Mouse (Mus musculus): ENCODE measurements around the gene Ugcg.
A peak's percentile ranks its signal among the peaks of the same experiment; 100 is the strongest.

The Ugcg gene

DNA sequence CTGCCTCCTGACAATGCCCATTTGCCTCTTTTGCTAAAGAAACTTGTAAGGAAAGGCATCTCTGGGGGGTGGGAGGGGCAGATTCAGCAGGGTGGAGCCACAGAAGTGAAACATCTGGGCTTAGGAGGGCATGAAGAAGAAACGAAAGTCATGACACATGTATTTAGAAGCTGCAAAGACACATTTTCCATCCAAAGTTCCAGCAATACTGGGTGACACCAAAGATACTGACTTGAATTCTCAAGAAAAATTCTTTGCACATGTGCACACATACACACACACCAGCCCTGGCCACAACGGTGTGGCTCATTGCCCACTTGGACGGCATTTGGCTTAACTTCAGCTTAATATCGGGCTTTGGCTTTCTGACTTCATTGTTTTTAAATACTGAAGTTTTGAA lies 35.8 kb downstream of the Ugcg start:
- DNase-seq (ENCODE audit: low read depth, low spot score), result peak; percentile 71

DNA sequence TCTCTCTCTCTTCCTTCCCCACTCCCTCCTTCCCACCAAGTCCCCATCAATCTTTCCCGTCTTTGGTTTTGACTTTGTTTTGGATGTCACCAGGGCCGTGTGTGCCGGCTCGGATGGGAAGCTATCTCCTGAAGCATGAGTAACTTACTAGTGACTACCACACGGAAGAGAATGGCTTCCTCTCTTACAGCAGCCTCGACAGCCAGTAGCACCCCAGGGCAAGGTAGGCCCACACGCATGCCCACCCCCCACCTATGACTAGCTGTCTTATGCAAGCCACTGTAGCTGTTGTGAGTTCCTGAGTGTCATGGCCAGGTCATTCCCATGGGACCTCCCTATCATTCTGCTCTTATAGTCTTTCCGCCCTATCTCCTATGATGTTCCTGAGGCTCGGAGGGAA lies 38.0 kb downstream of the Ugcg start:
- no peak for DNase-seq (ENCODE audit: low read depth, low spot score)

DNA sequence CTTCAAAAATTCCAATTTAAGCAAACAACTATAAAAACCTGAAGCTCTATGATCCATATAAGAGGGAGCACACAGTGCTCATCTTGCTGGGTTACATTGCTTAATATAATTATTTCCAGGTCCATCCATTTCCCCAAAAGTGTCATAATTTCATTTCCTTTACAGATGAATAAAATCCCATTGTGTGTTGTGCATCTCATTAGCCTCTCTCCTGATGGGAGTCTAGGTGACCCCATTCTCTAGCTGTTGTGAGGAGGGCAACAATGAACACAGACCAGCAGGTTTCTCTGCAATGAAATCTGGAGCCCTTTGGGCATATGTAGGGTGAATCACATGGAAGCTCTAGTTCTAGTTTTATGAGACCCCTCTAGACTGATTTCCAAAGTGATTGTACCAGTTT lies 39.9 kb downstream of the Ugcg start:
- no peak for DNase-seq (ENCODE audit: low read depth, low spot score)

DNA sequence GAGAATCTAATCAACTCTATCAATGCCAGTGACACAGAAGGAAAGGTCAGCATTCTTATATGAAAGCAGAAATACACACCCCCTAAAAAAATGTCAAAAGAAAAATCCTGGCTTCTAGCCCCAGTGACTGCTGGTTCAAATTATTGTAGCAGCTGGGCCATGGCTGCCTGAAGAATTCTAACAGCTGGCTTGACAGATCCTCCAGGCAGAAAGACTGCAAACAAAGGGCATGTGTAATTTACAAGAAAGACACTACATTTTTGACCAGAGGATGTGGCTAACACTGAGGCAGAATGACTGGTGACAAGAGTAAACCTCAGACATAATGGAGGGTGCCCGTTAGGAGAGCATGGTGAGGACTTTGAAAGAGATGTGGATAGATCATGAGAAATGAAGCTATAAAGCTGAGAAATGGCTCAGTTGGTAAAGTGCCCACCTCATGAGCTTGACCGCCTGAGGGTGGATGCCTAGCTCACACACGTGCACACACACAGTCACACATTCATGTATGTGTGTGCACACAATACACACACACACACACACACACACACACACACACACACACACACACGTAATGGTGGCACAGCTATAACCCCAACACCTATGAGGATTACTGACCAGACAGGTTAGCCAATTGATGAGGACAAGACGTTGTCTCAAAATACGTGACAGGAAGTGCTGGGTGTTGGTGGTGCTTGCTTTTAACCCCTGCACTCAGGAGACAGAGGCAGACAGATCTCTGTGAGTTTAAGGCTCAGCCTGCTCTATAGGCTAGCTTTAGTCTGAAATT lies 42.4 kb downstream of the Ugcg start:
- no peak for DNase-seq (ENCODE audit: low read depth, low spot score)

DNA sequence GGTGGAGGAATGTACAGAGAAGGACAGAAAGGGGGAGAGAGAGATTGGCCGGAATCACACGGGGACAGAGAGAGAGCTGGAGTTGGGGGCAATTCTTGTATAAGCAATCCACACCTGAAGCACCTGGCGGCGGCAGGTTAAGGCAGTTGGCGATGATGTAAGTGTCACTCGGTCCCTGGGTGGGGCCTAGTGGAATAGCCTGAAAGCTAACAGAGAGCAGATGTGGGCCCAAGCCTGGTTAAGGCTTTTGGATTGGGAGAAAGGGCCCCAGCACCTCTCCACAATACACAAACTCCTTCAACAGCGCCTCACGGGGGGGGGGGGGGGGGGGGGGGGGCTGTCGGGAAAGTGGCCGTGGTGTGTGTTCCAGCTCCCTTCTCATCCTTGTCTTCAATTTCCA lies 45.0 kb downstream of the Ugcg start:
- no peak for DNase-seq (ENCODE audit: low read depth, low spot score)

DNA sequence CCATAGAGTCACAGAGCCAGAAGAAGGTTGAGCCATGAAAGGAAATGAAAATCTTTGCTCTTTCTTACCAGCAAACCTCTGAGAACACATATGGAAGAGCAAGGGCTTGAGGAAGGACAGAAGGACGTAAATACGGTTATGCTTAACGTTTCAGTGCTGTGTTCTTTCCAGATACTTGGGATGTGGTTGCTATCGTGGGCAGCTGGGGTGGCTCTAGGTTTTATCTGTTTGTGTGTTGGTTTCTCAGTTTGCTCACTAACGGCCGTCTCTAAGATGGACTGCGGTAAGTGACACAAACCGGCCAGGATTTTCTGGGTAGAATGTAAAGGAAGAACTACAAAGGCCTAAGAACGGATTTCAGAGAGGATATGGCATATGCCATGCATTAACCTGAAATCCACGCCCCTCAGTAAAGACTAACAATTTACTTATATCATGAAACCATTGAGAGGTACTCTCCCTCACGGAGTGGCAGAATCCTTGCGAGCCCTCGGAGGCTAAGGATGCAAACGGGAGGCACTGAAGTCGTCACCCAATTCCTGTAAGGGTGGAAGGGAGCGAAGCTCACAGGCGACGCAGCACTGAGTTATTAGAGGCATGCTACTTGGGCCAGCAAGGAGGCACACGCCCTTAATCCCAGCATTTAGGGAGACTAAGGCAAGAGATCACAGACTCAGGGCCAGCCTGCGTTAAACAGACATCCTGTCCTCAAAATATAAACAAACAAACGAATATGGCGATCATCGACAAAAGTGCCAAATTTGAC lies 45.6 kb downstream of the Ugcg start:
- no peak for DNase-seq (ENCODE audit: low read depth, low spot score)

DNA sequence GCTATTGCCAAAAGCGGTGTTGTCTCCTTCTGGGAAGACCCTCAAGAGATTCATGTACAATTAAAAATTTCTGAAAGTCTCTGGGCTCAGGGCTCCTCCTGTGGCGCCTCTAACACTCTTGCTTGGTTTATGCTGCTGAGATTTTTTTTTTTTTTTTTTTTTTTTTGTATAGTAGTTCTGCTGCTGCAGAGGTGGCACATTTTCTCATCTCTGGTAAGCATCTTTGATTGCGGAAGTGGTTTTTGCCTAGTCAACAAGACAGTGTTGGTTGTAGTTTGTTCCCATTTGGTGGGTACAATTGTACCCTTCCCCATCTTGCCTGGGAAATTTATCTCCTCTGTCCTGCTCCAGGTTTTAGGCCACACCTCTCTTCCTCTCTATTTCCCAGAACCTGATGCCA lies 47.3 kb downstream of the Ugcg start:
- DNase-seq (ENCODE audit: low read depth, low spot score), result no peak

DNA sequence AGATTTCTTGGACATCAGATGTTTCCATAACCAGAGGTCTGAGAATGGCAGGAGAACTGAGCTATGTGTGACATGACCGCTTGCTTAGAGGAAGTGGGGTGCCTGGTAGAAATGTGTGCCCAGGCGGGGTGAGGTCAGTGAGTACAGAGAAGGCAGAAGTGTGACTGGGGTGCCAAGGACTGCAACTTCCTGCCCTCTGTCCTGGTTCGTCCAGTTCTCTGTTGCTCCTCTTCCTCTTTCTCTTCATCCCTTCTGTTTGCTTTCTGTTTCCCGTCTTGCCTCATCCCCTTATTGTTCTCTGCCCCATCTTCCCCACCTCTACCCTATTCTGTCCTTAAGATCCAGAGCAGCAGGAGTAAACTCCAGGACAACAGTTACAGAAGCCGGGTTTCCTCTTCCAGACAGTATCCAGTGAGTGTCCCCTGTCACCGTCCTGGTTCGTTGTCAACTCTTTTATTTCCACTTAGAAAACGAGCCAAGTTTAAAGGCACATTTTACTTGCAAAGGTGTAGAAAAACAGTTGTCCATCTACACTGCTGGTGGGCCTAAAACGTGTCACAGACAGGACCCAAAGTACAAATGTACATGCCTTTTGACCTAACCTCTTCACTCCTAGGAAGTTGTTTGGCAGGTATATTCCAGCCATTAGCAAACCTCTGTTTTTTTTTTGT lies 49.7 kb downstream of the Ugcg start:
- DNase-seq (ENCODE audit: low read depth, low spot score), result peak; percentile 47

DNA sequence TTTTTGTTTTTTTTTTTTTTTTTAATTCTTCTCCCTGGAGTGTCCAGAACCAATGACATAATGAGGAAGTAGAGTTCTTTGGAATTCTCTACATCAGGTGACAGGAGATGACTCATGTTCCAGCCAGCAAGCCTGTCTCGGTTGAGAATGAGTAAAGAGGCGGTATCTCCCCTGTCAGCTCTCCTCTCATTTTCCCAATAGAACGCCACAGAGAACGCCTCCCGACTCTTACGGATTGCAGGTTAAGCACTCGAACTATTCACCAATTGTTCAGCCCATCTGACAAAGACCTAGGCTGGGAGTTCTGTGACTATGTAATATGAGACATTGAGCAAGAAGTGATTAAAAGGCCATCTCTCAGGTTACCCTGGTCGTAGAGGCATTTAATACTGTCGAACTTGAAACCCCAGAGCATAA lies 50.3 kb downstream of the Ugcg start:
- DNase-seq (ENCODE audit: low read depth, low spot score), result no peak

DNA sequence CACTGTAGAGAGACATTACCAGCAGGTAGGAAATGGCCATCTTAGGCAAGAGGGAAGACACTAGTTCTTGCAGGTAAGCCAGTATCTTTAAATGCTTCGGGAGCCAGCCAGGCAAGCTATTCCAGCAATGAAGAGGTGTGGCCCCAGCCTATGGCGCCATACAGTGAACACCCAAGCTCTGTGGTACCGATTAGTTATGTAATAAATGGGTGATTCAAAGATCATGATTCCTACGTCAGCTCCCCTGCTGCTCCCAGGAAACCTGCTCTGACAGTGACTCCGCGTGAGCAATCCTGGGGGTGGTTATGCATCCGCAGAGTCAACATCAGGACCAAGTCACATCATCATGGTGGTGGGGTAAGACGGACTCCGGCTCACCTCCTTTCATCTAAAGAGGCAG lies 51.1 kb downstream of the Ugcg start:
- no peak for DNase-seq (ENCODE audit: low read depth, low spot score)

DNA sequence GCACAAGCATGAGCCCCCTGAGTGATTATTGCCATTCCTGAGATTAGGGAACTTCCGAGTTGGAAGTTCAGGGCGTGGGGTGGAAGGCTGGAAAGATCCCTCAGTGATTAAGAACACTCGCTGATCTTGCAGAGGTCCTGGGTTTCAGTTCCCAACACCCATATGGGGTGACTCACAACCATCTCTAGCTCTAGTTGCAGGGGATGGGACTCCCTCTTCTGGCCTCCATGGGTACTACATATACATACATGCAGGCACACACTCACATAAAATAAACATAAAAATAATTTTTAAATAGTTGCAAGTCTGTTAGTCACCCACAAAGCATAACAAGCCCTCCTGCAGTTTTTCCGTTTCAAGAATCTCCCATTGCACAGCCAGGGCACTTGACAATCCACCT lies 52.0 kb downstream of the Ugcg start:
- peak; percentile 53 for DNase-seq (ENCODE audit: low read depth, low spot score)

DNA sequence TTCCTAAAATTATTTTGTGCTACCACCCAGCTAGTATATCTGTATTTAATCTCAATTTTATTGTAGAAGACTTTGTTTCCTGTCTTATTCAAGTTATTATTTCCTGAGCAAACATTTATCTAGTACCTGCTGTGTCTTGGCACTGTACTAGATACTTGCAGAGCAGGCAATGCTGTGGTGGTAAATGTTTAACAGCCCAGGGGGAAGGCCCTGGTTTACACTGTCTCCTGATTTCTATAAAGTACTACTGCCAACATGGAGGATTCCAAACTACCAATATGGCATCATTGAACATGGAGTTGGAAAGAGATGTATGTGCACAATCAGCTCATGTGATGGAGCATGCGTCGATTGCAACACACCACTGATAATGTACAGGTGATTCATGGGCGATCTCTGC lies 53.2 kb downstream of the Ugcg start:
- no peak for DNase-seq (ENCODE audit: low read depth, low spot score)

DNA sequence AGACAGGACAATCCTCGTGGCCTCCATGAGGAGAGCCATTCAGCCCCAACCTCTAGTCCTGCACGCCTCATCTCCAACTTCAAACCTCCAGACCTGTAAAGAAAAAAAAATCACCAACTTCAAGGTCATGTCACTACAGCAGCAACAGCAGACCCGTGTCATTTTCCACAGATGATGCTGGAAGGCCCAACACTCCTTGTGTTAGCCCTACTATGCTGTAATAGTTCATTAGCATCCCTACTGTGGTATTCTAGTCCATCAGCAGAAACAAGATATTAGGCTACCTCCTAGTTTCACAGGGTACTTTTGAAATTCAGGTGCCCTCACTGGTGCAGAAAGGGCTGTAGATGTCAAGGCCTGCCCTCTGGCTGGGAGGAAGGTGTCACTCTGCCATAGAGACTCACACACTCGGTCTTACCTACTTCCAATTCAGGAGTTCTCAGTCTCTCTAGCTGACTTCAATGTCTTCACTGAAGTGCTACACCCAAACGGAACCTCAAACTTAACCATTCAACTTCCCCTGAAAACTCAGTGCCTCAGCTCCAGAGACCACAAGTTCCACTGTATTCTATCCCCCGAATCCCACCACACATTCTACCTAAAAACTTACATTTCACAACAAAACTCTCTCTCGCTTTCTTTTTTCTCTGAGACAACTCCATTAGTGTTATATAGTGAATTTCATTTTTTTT lies 54.9 kb downstream of the Ugcg start:
- DNase-seq (ENCODE audit: low read depth, low spot score), result no peak

DNA sequence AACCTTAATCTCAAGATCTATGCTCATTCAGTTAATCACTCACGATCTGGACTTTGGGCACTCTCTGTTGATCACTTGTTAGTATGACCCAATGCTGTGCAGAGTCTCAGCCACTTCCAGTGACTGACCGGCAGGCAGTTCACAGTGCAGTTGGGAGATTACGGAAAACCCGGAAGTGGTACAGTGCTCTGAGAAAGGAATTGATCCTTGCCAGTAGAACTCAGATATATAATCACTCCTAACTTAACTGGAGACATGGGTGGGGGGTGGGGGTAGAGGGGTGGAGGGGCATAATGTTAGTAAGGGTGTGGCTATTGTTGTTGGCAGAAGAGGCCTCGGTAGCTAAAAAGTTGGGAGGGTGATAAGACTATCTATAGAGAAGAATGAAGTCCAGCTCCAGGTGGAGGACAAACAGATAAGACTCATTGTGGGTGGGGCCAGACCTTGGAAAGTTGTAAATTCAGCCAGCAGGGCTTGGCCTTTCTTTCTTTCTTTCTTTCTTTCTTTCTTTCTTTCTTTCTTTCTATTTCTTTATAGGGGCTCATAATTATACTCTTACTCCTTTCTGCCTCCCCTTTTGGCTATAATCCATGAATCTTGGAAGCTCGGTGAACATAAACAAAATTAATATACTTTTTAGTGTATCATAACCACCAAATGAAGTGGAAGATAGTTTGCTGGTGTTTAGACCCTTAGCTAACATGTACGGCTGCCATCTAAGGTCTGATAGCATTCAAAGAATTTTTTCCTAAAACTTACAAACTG lies 55.9 kb downstream of the Ugcg start:
- DNase-seq (ENCODE audit: low read depth, low spot score), result no peak

DNA sequence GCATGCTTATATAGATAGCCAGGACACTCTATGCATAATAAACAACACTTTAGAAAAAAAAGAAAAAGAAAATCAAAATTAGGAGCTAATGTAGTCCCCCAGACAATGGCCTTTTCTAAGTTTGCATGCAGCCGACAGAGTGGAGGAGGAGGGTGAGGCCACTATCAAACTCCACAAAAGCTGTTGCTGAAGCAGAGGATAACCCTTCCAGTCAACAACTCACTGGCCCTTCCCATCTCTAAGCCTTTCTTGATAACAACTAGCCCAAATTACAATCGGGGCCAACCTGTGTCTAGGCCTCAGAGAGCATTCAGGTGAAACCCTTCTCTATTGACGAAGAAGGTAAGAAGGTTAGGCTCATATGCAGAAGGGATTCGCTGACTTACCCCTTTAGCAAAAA lies 56.7 kb downstream of the Ugcg start:
- no peak for DNase-seq (ENCODE audit: low read depth, low spot score)

DNA sequence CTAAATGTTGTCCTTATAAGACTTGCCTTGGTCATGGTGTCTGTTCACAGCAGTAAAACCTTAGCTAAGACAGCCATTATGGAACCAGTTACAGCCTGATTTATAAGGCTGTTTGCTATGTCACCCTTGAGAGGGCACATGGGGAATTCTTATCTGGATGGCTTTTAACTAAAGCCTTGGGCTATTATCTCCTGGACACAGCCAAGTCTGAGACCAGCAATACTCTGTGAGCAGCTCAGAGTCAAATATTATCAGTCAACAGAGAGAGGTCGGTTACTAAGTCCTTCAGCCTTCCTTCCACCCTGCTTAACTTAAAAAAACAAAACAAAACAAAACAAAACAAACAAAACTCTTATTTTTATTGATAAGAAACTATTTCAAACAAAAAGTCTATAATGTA lies 58.5 kb downstream of the Ugcg start:
- no peak for DNase-seq (ENCODE audit: low read depth, low spot score)

DNA sequence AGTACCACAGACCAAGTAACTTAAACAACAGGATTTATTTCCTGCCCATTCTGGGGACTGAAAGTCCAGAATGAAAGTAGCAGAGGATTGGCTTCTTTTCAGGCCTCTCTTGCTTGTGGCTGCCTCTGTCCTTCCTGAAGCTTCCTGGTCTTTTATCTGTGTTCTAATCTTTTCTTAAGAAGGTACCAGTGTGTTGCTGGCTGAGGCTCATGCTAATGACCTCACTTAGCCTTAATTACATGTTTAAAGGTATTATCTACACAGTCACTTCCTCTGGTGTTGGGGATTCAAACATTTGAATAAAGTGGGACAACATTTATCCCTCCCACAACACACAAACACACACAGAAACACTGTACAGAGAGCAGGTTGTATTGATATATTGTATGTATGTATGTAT lies 59.0 kb downstream of the Ugcg start:
- no peak for DNase-seq (ENCODE audit: low read depth, low spot score)

DNA sequence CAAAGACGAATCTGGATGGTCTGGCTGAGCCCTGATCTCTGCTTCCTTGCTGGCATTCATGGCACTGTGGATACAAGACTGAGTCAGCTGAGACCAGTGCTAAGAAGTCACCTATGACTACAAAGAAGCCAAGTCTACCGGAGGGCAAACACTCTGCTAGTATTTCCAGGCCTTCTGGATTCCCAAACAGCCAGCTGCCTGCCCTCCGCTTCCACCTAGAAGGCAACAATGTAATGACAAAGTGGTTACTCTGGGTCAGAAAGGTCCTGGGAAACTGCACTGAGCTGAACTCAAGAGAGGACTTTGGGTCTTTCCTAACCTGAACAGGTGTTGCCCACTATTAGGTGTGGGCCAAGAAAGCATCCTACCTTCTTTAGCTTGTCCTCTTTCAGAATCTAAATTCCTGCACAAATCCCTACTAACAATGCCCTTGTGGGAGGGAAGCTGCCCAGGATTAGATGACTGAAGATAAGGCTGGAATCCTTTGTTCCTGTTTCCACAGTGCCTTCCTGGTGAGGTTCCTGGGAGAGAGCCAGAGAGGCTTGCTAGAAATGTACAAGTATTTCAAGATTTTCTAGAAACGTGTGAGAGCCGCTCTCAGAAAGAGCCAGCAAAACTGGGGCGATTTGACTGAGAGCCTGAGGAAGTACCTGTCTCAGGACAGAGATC lies 63.5 kb downstream of the Ugcg start:
- no peak for DNase-seq (ENCODE audit: low read depth, low spot score)

DNA sequence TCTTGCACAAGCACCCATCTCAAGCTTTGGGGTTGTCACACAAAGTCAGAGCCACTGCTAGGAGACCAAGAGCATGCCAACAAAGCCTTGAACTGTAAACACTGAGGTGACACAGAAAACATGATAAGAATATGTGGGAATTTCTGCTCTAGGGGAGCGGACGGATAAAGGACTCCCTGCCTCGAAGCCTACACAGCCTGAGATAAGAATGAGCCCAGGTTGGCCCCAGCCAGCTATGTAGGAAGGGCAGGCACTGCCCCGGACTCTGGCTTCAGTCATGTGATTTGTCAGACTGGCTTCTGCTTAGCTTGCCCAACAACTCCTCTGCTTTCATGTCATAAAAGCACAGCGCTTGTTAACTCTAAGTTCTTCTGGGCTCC lies 64.0 kb downstream of the Ugcg start:
- no peak for DNase-seq (ENCODE audit: low read depth, low spot score)

DNA sequence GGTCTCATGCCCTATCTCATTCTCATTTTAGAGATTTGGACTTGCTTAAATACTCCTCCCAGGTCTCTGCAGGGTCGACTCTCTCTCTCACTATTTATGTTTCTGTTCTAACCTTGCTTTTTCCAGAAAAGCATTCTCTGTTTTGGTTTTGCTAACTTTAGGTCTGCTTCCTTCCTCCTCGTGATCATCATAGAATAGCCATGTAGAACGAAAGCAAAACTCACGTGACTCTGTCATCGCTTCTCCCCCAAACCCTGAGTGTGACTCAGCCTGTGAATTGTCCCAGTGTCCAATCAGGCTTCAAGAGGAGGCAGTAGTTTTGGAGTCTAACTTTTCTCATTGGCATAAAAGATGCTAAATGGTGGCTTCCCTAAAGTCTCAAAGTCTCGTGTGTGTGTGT lies 65.3 kb downstream of the Ugcg start:
- DNase-seq (ENCODE audit: low read depth, low spot score), result peak; percentile 64

DNA sequence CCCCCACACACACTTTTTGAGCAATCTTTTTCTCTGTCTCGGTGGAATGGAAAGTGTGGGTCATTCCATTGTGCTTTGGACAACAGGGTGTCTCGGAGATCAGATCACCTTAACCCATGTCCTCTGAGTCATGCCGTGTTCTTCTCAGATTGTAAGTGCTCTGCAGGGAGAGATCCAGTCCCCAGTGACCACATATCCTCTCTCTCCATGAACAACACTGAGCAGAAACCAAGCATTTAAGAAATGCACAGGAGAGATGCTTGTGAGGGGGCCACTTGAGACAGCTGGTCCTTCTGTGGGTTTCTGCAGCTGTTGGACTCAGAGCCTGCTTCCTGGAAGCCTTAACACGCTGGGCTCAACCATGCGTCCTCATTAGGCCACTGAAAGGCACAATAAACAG lies 66.9 kb downstream of the Ugcg start:
- DNase-seq (ENCODE audit: low read depth, low spot score), result no peak

Data from A20 (cell line).